Mouse (Mus musculus) gastrocnemius, adult 2 months (tissue): ENCODE data around the gene Id1. TPM values are rescaled to one million over a fixed set of nuclear protein-coding genes. Genes with fewer than 3 reads are reported as not detected.
A peak's percentile ranks its signal among the peaks of the same experiment; 100 is the strongest.

Source experiments
- DNase-seq: peaks from one replicate; pipeline ENCODE4 v3.0.0; 2022
- H3K27ac ChIP-seq: fragments of 200-600 bp; 2 replicates; pipeline ENCODE4 v1.8.1; 2022; ENCODE audit warnings: mild to moderate bottlenecking
- H3K4me3 ChIP-seq: fragments of 200-600 bp; 2 replicates; pipeline ENCODE4 v1.8.1; 2022; ENCODE audit warnings: mild to moderate bottlenecking, moderate library complexity
- CTCF ChIP-seq: fragments of 200-600 bp; IDR thresholded peaks from 2 replicates; pipeline ENCODE4 v1.8.1; 2022; ENCODE audit warnings: antibody characterized with exemption, mild to moderate bottlenecking, moderate library complexity
- intact Hi-C: fragments of 180-260 bp; cut with DNase I; formaldehyde crosslinking; loops from one replicate; pipeline ENCODE4 v1.15.1; 2025
- microRNA-seq: library from miRNA; unstranded; fragments of <30 nt; microRNA quantifications from one replicate; pipeline ENCODE4 v1.2.0, GENCODE M21; 2021
- total RNA-seq, 2 experiments: library from RNA; stranded (reverse); gene quantifications; 2 replicates each; pipeline ENCODE4 v1.2.3; 2021

Id1 gene
- total RNA-seq, 2 experiments from 2014 or later = 6.7 to 26.8 TPM

DNA sequence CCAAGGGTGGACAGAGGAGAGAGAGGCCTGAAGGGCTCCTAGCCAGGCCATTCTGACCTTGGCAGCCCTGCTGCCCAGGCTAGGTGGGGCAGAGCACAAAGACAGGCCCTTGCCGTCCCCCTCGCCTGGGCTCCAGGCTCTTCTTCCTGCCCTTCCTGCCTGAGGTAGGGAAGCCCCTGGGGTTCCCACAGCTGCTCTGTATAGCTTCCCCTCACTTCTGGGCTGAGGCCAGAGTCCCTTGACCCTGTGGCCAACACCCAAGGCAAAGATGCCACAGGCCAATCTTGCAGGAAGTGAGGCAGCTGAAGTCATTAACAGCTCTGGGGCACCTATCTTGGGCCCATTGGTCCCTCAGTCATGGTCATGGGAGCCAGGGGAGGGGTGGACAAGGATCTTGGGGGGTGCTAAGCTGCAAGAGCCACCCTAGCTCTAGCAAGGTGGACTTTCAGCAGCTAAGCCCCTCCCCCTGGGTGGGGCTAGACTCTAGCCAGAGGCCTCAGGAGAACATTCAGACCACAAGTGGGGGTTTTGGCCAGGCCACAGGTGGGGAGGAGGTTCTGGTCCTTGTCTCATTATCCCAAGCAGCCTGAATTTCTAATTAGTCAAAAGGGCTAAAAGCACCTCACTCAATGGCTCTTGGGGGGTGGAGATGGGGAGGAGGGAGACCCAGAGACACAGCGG, 45.1 kb downstream of the Id1 start:
- no peak for DNase-seq
- intact Hi-C loops = no loop called here
- no peak overlapping the region for H3K4me3 ChIP-seq
- H3K27ac ChIP-seq = peak overlapping the region; percentile 53
- TF ChIP-seq CTCF = no peak

- DNase-seq = no peak
- H3K27ac ChIP-seq = peak overlapping the region; percentile 53
- no peak overlapping the region for H3K4me3 ChIP-seq
- intact Hi-C loops = no loop called here
- no peak for TF ChIP-seq CTCF
Measured at GRCm38 (mm10) chr2:152782656-152783055, 46.6 kb downstream of the Id1 start.

GRCm38 (mm10) chr2:152783241-152783640, 47.2 kb downstream of the Id1 start:
- TF ChIP-seq CTCF = no peak
- no peak for DNase-seq
- H3K27ac ChIP-seq = peak overlapping the region; percentile 95
- intact Hi-C loops = no loop called here
- H3K4me3 ChIP-seq = no peak overlapping the region

GRCm38 (mm10) chr2:152784640-152785039, 48.6 kb downstream of the Id1 start:
- peak overlapping the region; percentile 95 for H3K27ac ChIP-seq
- TF ChIP-seq CTCF = no peak
- intact Hi-C loops = loop anchor here (5.0 kb wide), 1 partner anchor 47 kb away; the partner anchor contains the start of gene Id1
- no peak overlapping the region for H3K4me3 ChIP-seq
- no peak for DNase-seq

GRCm38 (mm10) chr2:152785446-152786350, 49.6 kb downstream of the Id1 start:
- peak; percentile 84 for DNase-seq
- TF ChIP-seq CTCF = 0 out of 2 replicates have a peak, but pooled peaks have one; percentile 1
- Histone ChIP-seq H3K27ac (peak overlapping the region; percentile 95), H3K4me3 (peak overlapping the region; percentile 58)
- intact Hi-C loops = loop anchor here (5.0 kb wide), 1 partner anchor 48 kb away; the partner anchor contains the start of gene Id1

Small RNA genes lying within 50 kb of the gene (microRNA-seq; reads per million reads assigned to microRNA genes)
- gene Gm23802 = not detected

Other genes starting within 250 kb of the Id1 start
- gene Defb22, start 246.1 kb upstream of the Id1 start, total RNA-seq = not detected
- gene Defb26, start 224.6 kb upstream of the Id1 start, total RNA-seq = not detected
- not detected for gene Defb28, start 218.0 kb upstream of the Id1 start, total RNA-seq
- not detected for gene Defb29, start 196.2 kb upstream of the Id1 start, total RNA-seq
- gene Gm17416, start 166.9 kb upstream of the Id1 start, total RNA-seq = not detected
- gene Defb21, start 163.5 kb upstream of the Id1 start, total RNA-seq = not detected
- gene Defb19, start 155.9 kb upstream of the Id1 start, total RNA-seq = not detected
- gene Defb45, start 136.9 kb upstream of the Id1 start, total RNA-seq = not detected
- gene Defb36, start 131.9 kb upstream of the Id1 start, total RNA-seq = not detected
- gene Defb25, start 113.2 kb upstream of the Id1 start, total RNA-seq = not detected
- gene Rem1, start 109.3 kb upstream of the Id1 start, total RNA-seq = 1 to 10 TPM; 2.4 to 3.0 TPM
- 10 to 100 TPM; 32.6 to 37.3 TPM for gene H13, start 66.8 kb upstream of the Id1 start, total RNA-seq
- 10 to 100 TPM; 11.1 to 12.8 TPM for gene Mcts2, start 49.2 kb upstream of the Id1 start, total RNA-seq
- 1 to 10 TPM; 2.0 to 4.2 TPM for gene Cox4i2, start 17.9 kb downstream of the Id1 start, total RNA-seq
- 10 to 100 TPM; 15.7 to 40.3 TPM for gene Bcl2l1, start 95.5 kb downstream of the Id1 start, total RNA-seq
- 1 to 10 TPM; 1.1 to 1.7 TPM for gene Tpx2, start 111.7 kb downstream of the Id1 start, total RNA-seq
- 100 to 1,000 TPM; 445 to 720 TPM for gene Mylk2, start 175.1 kb downstream of the Id1 start, total RNA-seq
- gene Foxs1, start 197.0 kb downstream of the Id1 start, total RNA-seq = 1 to 10 TPM; 1.4 to 1.7 TPM
- gene Dusp15, start 215.4 kb downstream of the Id1 start, total RNA-seq = under 1 TPM; 0.45 to 0.61 TPM
- not detected for gene Ttll9, start 226.2 kb downstream of the Id1 start, total RNA-seq